Mouse (Mus musculus) lung, embryonic 14.5 days (tissue): ENCODE results near the gene Hoxd3. TPM values are rescaled to one million over a fixed set of nuclear protein-coding genes. Genes with fewer than 3 reads are reported as not detected.

ENCODE experiments used
- ATAC-seq: fragments of 200-750 bp; cut with Nextera tagmentation; 2 replicates; pipeline ENCODE4 v1.8.0; 2017; ENCODE audit warnings: mild to moderate bottlenecking, moderate TSS enrichment, moderate library complexity; ENCODE audit not compliant: insufficient read depth
- DNase-seq: peaks from one replicate; pipeline ENCODE4 v3.0.0-alpha.2; 2015
- H3K27ac ChIP-seq: fragments of 300-500 bp; sonication (generic); 2 replicates; pipeline ENCODE4 v1.5.1; 2014; ENCODE audit warnings: low read depth, mild to moderate bottlenecking, moderate library complexity
- H3K27me3 ChIP-seq: fragments of 300-500 bp; sonication (generic); 2 replicates; pipeline ENCODE4 v1.6.1; 2014; ENCODE audit warnings: low read length, control low read depth; ENCODE audit not compliant: insufficient read depth
- H3K36me3 ChIP-seq: fragments of 300-500 bp; sonication (generic); 2 replicates; pipeline ENCODE4 v1.6.1; 2014; ENCODE audit warnings: control low read depth; ENCODE audit not compliant: insufficient read depth
- H3K4me1 ChIP-seq: fragments of 300-500 bp; sonication (generic); 2 replicates; pipeline ENCODE4 v1.6.1; 2014; ENCODE audit warnings: antibody characterized with exemption, control low read depth; ENCODE audit not compliant: insufficient read depth
- H3K4me2 ChIP-seq: fragments of 300-500 bp; sonication (generic); 2 replicates; pipeline ENCODE4 v1.6.1; 2014; ENCODE audit warnings: mild to moderate bottlenecking
- H3K4me3 ChIP-seq: fragments of 300-500 bp; sonication (generic); 2 replicates; pipeline ENCODE4 v1.5.1; 2014; ENCODE audit warnings: low read depth, low read length
- H3K9ac ChIP-seq: fragments of 300-500 bp; sonication (generic); 2 replicates; pipeline ENCODE4 v1.6.1; 2014
- H3K9me3 ChIP-seq: fragments of 300-500 bp; sonication (generic); 2 replicates; pipeline ENCODE4 v1.6.1; 2016; ENCODE audit warnings: low read depth, low read length, control low read depth
- CTCF ChIP-seq: IDR thresholded peaks from 2 replicates; pipeline ENCODE4 v1.5.1; 2016; ENCODE audit warnings: antibody characterized with exemption, low read depth
- WGBS: fragments of 180-500 bp; shearing (Covaris S2); extraction: QIAGEN DNeasy Blood & Tissue Kit; methylation state at CpG from one replicate; pipeline ENCODE4 v1.1.7; 2014; 5-methylcytosine and 5-hydroxymethylcytosine counted together
- polyA plus RNA-seq: library from polyadenylated mRNA; unstranded; fragments of >200 nt; fragmentation: Nextera tagmentation; extraction: Ambion mirVana; gene quantifications from 2 replicates; pipeline ENCODE4 v1.2.1, GENCODE M21; 2014

The Hoxd3 gene
- polyA plus RNA-seq, 1 experiment from 2014 or later = not detected

- DNase-seq = no peak
- H3K36me3 ChIP-seq = no peaks in the 10 kb centered on the region
- 1% methylated on average over 16 of the region's 16 CpGs for WGBS
- no peak for TF ChIP-seq CTCF
- no peak overlapping the region for H3K9ac ChIP-seq
- no peaks in the 10 kb centered on the region for H3K9me3 ChIP-seq
- H3K4me1 ChIP-seq = no peaks in the 10 kb centered on the region
- H3K27me3 ChIP-seq = peaks cover 98% of the 10 kb centered on the region
- H3K27ac ChIP-seq = no peak overlapping the region
- H3K4me3 ChIP-seq = peak overlapping the region; percentile 37; the same call in 1 of the 2 replicates
- H3K4me2 ChIP-seq = no peak overlapping the region
- no peak for ATAC-seq
Measured at GRCm38 (mm10) chr2:74710929-74711543, 691 bp upstream of the Hoxd3 start.

- no peaks in the 10 kb centered on the region for H3K9me3 ChIP-seq
- DNase-seq (no peak), ATAC-seq (no peak)
- H3K27ac ChIP-seq = no peak overlapping the region
- no peak overlapping the region for H3K9ac ChIP-seq
- H3K36me3 ChIP-seq = no peaks in the 10 kb centered on the region
- H3K4me3 ChIP-seq = no peak overlapping the region
- 7% methylated on average over 19 of the region's 19 CpGs for WGBS
- peaks cover 96% of the 10 kb centered on the region for H3K27me3 ChIP-seq
- H3K4me1 ChIP-seq = no peaks in the 10 kb centered on the region
- TF ChIP-seq CTCF = no peak
- no peak overlapping the region for H3K4me2 ChIP-seq
Measured at GRCm38 (mm10) chr2:74713239-74714150, 1.8 kb downstream of the Hoxd3 start.

GRCm38 (mm10) chr2:74714156-74714789 lies 2.5 kb downstream of the Hoxd3 start:
- H3K9ac ChIP-seq = no peak overlapping the region
- no peak for TF ChIP-seq CTCF
- no peak overlapping the region for H3K4me2 ChIP-seq
- DNase-seq (no peak), ATAC-seq (no peak)
- no peak overlapping the region for H3K27ac ChIP-seq
- H3K36me3 ChIP-seq = no peaks in the 10 kb centered on the region
- H3K27me3 ChIP-seq = peaks cover 96% of the 10 kb centered on the region
- H3K4me1 ChIP-seq = no peaks in the 10 kb centered on the region
- no peaks in the 10 kb centered on the region for H3K9me3 ChIP-seq
- H3K4me3 ChIP-seq = no peak overlapping the region
- WGBS = 5% methylated on average over 18 of the region's 18 CpGs

GRCm38 (mm10) chr2:74714881-74715280 lies 3.2 kb downstream of the Hoxd3 start:
- WGBS = 1% methylated on average over 14 of the region's 14 CpGs
- ATAC-seq (no peak; the same call in 1 of the 2 replicates), DNase-seq (no peak)
- H3K27ac ChIP-seq = no peak overlapping the region
- no peak overlapping the region for H3K9ac ChIP-seq
- H3K27me3 ChIP-seq = peaks cover 96% of the 10 kb centered on the region
- H3K36me3 ChIP-seq = no peaks in the 10 kb centered on the region
- TF ChIP-seq CTCF = no peak
- H3K4me3 ChIP-seq = no peak overlapping the region
- no peaks in the 10 kb centered on the region for H3K9me3 ChIP-seq
- no peaks in the 10 kb centered on the region for H3K4me1 ChIP-seq
- H3K4me2 ChIP-seq = no peak overlapping the region

GRCm38 (mm10) chr2:74715504-74716241 lies 3.9 kb downstream of the Hoxd3 start:
- H3K27me3 ChIP-seq = peaks cover 96% of the 10 kb centered on the region
- no peaks in the 10 kb centered on the region for H3K9me3 ChIP-seq
- H3K9ac ChIP-seq = no peak overlapping the region
- H3K4me2 ChIP-seq = peak overlapping the region; percentile 56
- peak; percentile 94 for TF ChIP-seq CTCF
- DNase-seq (peak; percentile 96), ATAC-seq (peak; percentile 81)
- no peak overlapping the region for H3K27ac ChIP-seq
- H3K4me1 ChIP-seq = no peaks in the 10 kb centered on the region
- WGBS = 5% methylated on average over 26 of the region's 26 CpGs
- H3K4me3 ChIP-seq = peak overlapping the region; percentile 21; the same call in 1 of the 2 replicates
- no peaks in the 10 kb centered on the region for H3K36me3 ChIP-seq

- H3K4me1 ChIP-seq = no peaks in the 10 kb centered on the region
- H3K4me2 ChIP-seq = no peak overlapping the region
Measured at GRCm38 (mm10) chr2:74720384-74720783, 8.7 kb downstream of the Hoxd3 start.

More at GRCm38 (mm10) chr2:74720384-74720783, 8.7 kb downstream of the Hoxd3 start:
- ATAC-seq (no peak), DNase-seq (no peak)
- Histone ChIP-seq H3K36me3 (no peaks in the 10 kb centered on the region), H3K9ac (no peak overlapping the region), H3K27ac (no peak overlapping the region), H3K4me3 (no peak overlapping the region), H3K9me3 (no peaks in the 10 kb centered on the region), H3K27me3 (peaks cover 96% of the 10 kb centered on the region)
- no peak for TF ChIP-seq CTCF
- 16% methylated on average over 2 of the region's 2 CpGs for WGBS
